ENCODE assay signal across 8 mouse cellular contexts in the genomic region with DNA sequence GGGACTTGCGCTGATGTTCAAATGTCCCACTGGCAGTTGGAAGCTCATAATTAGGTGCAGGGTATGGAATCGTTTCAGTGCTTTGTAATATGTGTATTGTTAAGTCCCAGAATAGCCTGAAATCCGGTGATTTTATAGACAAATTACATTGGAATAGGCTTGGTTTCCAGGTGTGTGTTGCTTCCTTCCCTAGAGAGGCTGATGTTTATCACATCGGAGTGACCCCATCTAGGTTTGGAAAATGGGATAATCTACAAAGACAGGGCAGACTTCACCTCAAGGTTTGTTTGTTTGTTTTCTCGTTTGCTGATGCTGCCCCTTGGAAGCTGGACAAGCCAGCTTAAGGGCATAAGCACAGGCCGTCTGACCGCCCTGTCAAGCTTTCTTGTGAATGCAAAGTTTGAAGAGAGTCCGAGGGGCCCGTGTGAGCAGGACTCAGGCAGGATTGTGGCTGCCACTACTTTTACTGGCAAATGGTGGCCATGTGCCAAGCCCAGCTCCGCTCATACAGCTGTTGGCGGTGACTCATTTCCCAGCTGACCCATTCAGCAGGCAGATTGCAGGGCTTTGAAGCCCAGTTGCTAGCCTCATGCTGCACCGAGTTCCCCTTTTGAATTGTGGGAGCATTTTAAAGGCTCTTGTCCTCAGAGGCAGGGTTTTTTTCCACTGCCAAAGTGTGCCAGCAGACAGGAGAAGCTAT.
DNase-seq lines count a peak whose midpoint lies in the region; ATAC-seq lines count a peak whose summit lies in the region.

No protein-coding gene starts in this region.

- peaks cover 3% of the 10 kb centered on the region for H3K4me1 ChIP-seq in intestine, embryonic 15.5 days (replicated peaks)
- 0 out of 2 replicates have a peak, but pooled peaks cover 3% of the 10 kb centered on the region for H3K4me1 ChIP-seq in intestine, embryonic 16.5 days (ENCODE audit: control insufficient read depth, insufficient read depth, low read length)
- H3K4me1 ChIP-seq in liver, embryonic 16.5 days (ENCODE audit: control insufficient read depth, low read depth, low read length): no peaks in the 10 kb centered on the region

- WGBS in intestine, embryonic 15.5 days: 65% methylated on average over 12 of the region's 12 CpGs
- 63% methylated on average over 12 of the region's 12 CpGs for WGBS in intestine, embryonic 16.5 days
- 49% methylated on average over 12 of the region's 12 CpGs for WGBS in liver, embryonic 16.5 days (ENCODE audit: insufficient replicate concordance)

- peak; percentile 11 for DNase-seq in cerebellum, adult 11-12 months
- DNase-seq in gastrocnemius, postnatal 10 days: peak; percentile 86
- peak; percentile 80 for DNase-seq in kidney, postnatal 14 days
- DNase-seq in ovary, postnatal 14 days (ENCODE audit: low spot score): peak; percentile 33
- DNase-seq in embryo, embryonic 10 days (ENCODE audit: low spot score): no peak

- H3K9ac ChIP-seq in intestine, embryonic 15.5 days: no peak overlapping the region
- no peak overlapping the region for H3K9ac ChIP-seq in intestine, embryonic 16.5 days (ENCODE audit: low read depth, low read length)
- H3K9ac ChIP-seq in liver, embryonic 16.5 days (ENCODE audit: low read depth, low read length): no peak overlapping the region

- no peaks in the 10 kb centered on the region for H3K9me3 ChIP-seq in intestine, embryonic 15.5 days
- no peaks in the 10 kb centered on the region for H3K9me3 ChIP-seq in intestine, embryonic 16.5 days (ENCODE audit: control insufficient read depth, low read length)
- H3K9me3 ChIP-seq in liver, embryonic 16.5 days (replicated peaks; ENCODE audit: control insufficient read depth, low read length): no peaks in the 10 kb centered on the region

- no peak overlapping the region for H3K4me3 ChIP-seq in intestine, embryonic 15.5 days (replicated peaks)
- H3K4me3 ChIP-seq in intestine, embryonic 16.5 days (ENCODE audit: low read length): no peak overlapping the region
- no peak overlapping the region for H3K4me3 ChIP-seq in liver, embryonic 16.5 days (ENCODE audit: low read depth, low read length)

- no peaks in the 10 kb centered on the region for H3K27me3 ChIP-seq in intestine, embryonic 15.5 days (replicated peaks)
- H3K27me3 ChIP-seq in intestine, embryonic 16.5 days (replicated peaks; ENCODE audit: control insufficient read depth, insufficient read depth, low read length): no peaks in the 10 kb centered on the region
- no peaks in the 10 kb centered on the region for H3K27me3 ChIP-seq in liver, embryonic 16.5 days (ENCODE audit: control insufficient read depth, insufficient read depth, low read depth, low read length)

- no peak overlapping the region for H3K4me2 ChIP-seq in intestine, embryonic 15.5 days (replicated peaks)
- H3K4me2 ChIP-seq in intestine, embryonic 16.5 days (ENCODE audit: low read depth, low read length): no peak overlapping the region
- no peak overlapping the region for H3K4me2 ChIP-seq in liver, embryonic 16.5 days (ENCODE audit: low read depth, low read length)

- ATAC-seq in intestine, embryonic 15.5 days: no peak
- ATAC-seq in intestine, embryonic 16.5 days: no peak
- 0 out of 2 replicates have a peak, but pooled peaks have one; percentile 27 for ATAC-seq in liver, embryonic 16.5 days (ENCODE audit: low read depth)

- H3K36me3 ChIP-seq in intestine, embryonic 15.5 days: no peaks in the 10 kb centered on the region
- no peaks in the 10 kb centered on the region for H3K36me3 ChIP-seq in intestine, embryonic 16.5 days (ENCODE audit: control insufficient read depth, insufficient read depth, low read length)
- no peaks in the 10 kb centered on the region for H3K36me3 ChIP-seq in liver, embryonic 16.5 days (ENCODE audit: control insufficient read depth, insufficient read depth)

- 0 out of 2 replicates have a peak overlapping the region, but pooled peaks have one; percentile 2 for H3K27ac ChIP-seq in intestine, embryonic 15.5 days
- H3K27ac ChIP-seq in intestine, embryonic 16.5 days (ENCODE audit: low read length): no peak overlapping the region
- no peak overlapping the region for H3K27ac ChIP-seq in liver, embryonic 16.5 days (ENCODE audit: low read length)
